Mouse (Mus musculus) erythroblast, adult 5-6 weeks (primary cell): Measurements from ENCODE around the gene Isoc2b. TPM values are rescaled to one million over a fixed set of nuclear protein-coding genes. Genes with fewer than 3 reads are reported as not detected.
"Not testable (repeated sequence)": the region's sequence is repeated elsewhere in the genome, so short reads cannot be mapped to it uniquely, and the experiment has no call there.

ENCODE experiments used
- ATAC-seq: replicated peaks from 2 replicates; pipeline ENCODE4 v1.8.0; 2016; ENCODE audit warnings: moderate number of reproducible peaks, mild to moderate bottlenecking, moderate TSS enrichment, inconsistent platforms; ENCODE audit not compliant: poor library complexity, low FRiP score, severe bottlenecking
- total RNA-seq, 2 experiments: library from RNA; stranded (forward) in 1 of 2; stranded (reverse) in 1 of 2; fragments of 150-400 nt in 1 of 2; fragments of 200-764, 138-1000 nt in 1 of 2; gene quantifications; 2 replicates each; pipeline versions ENCODE4 v1.2.3 to v1.2.4; 2015 to 2017; ENCODE audit warnings: low replicate concordance in 2 of 2

The Isoc2b gene
- total RNA-seq, 2 experiments from 2014 or later: 3.3 to 5.1 TPM

- peak; percentile 99 for ATAC-seq
These were observed 6.7 kb upstream of the Isoc2b start, which contains the start of gene Isoc2a for GRCm38 (mm10) chr7:4876753-4877221. TSS of gene Isoc2a (plus strand) at chr7:4877153.

DNA sequence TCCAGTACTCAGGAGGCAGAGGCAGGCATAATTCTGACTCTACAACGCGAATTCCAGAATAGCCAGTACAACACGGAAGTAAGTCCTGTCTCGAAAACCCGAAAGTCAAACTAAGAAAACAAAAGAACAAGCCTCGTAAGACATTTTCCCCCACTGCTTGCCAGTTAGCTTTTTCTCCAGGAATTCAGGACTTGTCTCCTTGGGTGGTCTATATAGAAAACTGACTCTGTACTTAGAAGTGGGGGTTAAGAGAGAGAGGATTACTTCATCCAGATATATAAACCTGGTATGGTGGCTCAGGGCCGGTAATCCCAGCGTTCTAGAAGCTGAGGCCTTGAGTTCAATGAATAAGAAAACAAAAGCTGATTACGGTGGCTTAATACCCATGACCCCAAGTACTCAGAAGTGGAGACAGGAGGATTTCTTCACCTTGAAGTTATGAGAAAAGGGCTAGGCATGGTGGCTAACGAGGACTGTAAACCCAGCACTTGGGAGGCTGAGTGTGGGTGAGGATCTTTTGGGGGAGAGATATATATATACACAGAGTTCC lies 3.4 kb downstream of the Isoc2b start:
- 0 out of 2 replicates have a peak, but pooled peaks have one; percentile 6 for ATAC-seq

DNA sequence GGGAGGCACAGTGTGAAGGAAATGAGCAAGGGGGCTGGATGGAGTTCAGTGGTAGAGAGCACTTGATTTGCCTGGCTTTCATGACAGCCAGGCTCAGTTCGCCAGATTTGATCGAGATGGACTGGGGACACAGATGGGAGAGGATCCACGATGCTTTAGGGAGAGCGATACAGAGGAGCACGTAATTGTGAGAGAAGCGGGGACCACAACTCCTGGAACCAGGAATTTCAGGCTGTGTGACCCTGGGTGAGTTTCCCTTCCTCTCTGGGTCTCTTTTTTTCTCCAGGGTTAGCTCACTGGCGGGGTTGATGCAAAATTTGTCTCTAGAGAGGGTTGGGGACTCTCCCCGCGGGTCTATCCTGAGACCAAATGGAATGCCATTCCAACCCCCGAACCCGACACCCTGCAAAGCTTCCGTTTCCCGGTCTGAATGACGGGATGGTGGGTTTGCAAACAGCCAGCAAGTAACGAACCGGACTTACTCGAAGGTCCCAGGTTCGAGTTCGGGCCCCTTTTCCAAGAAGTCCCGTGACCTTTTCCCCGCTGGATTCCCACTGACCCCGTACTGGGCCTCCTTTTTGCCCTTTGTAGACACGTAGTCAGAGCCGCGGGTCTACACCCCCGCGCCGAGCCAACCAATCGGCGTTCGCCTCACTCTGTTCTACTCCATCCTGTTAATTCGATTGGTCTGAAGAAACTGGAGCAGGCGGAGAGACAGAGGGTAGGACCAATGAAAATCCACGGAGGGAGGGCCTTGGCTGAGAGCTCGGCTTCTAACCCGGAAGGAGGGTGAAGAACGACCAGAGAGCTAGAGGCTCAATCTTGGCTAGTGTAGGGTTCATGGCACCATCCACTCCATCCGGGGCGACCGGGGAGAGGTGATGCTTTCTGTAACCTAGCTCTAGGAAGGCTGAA lies 4.2 kb downstream of the Isoc2b start:
- peak; percentile 98 for ATAC-seq

DNA sequence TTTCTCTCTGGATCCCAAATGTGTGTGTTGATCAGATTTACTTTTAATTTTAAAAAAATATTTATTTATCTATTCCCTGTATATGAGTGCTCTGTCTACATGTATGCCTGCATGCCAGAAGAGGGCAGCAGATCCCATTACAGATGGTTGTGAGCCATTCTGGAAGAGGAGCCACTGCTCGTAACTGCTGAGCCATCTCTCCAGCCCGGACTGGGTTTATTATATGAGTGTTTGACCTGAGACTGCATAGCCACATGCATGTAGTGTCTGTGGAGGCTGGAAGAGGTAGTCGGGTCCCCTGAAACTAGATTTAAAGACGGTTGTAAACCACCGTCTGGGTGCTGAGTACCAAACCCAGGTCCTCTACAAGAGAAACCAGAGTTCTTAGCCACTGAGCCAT lies 5.0 kb downstream of the Isoc2b start:
- ATAC-seq: no peak

GRCm38 (mm10) chr7:4864130-4864845 lies 5.8 kb downstream of the Isoc2b start:
- no peak for ATAC-seq

DNA sequence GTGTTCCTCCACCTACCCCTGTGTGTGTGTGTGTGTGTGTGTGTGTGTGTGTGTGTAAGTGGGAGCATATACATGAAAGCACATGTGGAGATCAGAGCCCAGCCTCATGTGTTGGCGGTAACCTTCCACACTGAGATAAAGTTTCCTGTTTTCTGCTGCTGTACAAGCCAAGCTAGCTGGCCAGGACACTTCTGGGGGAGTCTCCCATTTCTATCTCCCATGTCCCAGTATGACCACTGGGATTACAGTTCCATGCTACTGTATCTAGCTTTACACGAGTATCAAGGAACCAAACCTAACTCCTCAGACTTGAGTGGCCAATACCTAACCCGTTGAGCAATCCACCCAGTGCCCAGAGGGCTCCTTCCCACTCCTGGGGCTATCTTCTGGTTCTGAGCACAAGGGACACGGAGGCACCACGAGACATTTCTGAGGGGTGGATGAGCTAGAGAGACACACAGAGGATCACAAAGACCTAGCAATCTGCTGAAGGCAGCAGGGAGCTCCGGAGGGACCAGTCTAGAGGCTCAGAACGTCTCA lies 6.4 kb downstream of the Isoc2b start:
- ATAC-seq: no peak

DNA sequence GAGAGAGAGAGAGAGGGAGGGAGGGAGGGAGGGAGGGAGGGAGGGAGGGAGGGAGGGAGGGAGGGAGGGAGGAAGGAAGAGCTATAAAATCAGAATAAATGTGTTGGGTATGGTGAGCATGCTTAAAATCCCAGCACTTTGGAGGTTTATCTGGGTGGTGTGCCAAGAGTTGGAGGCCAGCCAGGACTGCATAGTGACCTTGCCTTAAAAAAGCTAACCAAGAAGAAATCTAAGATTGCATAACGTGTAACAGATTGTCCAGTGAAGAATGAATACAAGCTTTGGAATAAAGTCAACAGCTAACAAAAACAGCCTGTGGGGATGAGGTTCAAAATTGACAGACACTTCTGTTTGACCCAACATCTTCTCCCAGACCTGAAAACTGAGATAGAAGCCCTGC lies 7.0 kb downstream of the Isoc2b start:
- no peak for ATAC-seq

DNA sequence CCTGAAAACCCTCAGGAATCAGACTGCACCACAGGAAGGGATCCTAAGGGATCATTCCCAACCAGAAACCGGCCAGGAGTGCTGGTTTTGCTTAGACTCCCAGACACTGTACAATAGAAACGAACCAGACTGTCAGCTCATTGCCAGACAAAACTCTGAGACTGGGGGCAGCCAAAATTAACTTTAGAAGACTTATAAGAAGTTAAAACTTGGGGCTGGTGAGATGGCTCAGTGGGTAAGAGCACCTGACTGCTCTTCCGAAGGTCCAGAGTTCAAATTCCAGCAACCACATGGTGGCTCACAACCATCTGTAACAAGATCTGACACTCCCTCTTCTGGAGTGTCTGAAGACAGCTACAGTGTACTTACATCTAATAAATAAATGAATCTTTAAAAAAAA lies 9.1 kb downstream of the Isoc2b start:
- ATAC-seq: not testable (repeated sequence)

DNA sequence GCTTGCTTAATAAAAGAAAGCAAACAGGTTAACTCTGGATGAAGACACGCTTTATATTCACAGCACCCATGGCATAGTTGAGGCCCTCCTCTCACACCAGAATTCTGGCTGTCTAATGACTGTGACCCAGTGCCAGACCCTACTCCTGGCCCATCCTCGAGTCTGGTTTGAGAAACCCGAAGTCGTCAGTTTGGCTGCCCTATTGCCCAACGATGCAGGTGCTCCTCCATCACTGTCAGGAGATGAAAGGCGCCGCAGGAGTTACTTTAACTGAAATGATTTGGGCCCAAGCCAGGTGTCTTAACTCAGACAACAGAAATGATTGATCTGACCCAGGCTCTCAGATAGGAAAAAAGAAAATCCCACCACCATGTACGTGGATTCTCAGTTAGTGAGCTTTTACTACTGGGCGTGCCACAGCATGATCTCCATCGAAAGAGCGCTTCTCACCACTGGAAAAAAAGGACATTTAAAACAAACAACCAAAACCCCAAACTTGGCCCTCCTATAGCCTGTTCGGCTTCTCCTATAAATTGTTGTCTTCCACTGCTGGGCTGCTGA lies 10.6 kb downstream of the Isoc2b start:
- ATAC-seq: no peak

DNA sequence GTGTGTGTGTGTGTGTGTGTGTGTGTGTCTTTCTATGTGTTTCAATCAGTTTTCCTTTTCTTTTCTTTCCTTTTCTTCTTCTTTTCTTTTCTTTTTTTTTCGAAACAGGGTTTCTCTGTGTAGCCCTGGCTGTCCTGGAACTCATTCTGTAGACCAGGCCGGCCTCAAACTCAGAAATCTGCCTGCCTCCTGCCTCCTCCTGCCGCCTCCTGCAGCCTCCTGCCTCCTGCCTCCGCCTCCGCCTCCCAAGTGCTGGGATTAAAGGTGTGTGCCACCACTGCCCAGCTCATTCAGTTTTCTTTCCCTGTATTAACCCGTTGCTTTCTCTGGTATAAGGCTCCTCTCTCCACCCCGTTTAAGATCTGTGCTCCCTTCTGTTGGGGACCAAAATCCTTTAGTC lies 12.7 kb downstream of the Isoc2b start:
- ATAC-seq: no peak

GRCm38 (mm10) chr7:4856508-4856907 lies 13.6 kb downstream of the Isoc2b start:
- ATAC-seq: no peak

DNA sequence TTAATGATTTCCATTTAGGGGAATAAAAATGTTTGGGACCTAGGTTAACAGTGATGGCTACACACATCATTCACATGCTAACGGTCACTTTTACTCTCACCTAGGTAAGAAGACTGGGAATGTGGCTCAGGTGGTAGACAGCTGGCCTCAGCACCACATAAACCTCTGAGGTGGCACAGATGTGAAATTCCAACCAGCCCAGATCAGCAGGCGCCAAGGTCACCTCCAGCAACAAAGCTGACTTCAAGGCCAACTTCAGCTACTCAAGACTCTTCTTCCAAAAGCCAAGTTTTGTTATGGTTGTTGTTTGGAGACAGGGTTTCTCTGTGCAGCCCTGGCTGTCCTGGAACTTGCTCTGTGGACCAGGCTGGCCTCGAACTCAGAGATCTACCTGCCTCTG lies 16.4 kb downstream of the Isoc2b start:
- ATAC-seq: no peak

- no peak for ATAC-seq
These were observed 18.8 kb downstream of the Isoc2b start for GRCm38 (mm10) chr7:4851315-4851688.

GRCm38 (mm10) chr7:4850621-4851314 lies 19.3 kb downstream of the Isoc2b start:
- no peak for ATAC-seq

DNA sequence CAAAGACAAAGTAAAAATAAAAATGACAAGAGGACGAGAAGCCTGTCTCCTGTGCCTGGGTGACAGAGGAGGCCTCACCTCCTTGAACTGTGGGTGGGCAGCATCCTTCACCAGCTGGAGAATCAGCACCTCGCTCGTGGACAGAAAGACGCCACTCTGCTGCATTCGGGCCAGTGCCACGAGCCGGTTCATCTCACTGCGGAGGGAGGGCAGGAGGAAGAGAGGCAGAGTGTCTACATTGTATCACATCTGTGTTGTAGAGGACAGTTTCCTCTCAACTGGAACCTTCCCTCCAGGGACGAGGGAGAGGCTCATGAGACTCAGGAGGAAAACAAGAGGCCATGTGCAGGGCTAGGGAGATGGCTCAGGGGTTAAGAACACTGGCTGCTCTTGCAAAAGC lies 20.7 kb downstream of the Isoc2b start:
- ATAC-seq: no peak

DNA sequence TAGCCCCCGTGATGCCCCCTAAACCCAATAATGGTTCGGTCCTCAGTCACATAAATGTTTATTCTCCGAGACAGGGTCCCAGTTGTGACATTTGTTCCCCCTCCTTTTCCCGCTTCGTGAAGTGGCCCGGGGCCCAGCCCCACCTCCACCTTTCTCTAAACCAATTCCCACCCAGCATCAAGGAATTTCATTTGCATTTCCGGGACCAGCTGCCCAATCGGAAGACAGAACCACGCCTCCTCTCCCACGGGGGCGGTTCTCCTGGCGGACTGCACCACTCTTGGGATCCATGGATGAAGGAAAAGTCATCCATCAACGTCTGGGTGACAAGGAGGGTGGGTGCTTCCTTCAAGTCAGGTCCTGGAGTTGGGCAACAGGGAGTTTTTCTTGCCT lies 25.1 kb downstream of the Isoc2b start:
- ATAC-seq: no peak

GRCm38 (mm10) chr7:4844245-4844916 lies 25.7 kb downstream of the Isoc2b start, which contains the start of gene Shisa7:
TSS of gene Shisa7 (minus strand) at chr7:4844696.
- no peak for ATAC-seq

- ATAC-seq: no peak
These were observed 26.3 kb downstream of the Isoc2b start for GRCm38 (mm10) chr7:4843604-4844244.
